Mouse (Mus musculus) gonadal fat pad, adult 2 months (tissue): Measurements from ENCODE around the gene Ppib. TPM values are rescaled to one million over a fixed set of nuclear protein-coding genes. Genes with fewer than 3 reads are reported as not detected.

Experiments
- DNase-seq: peaks from one replicate; pipeline ENCODE4 v3.0.0-alpha.2; 2012; ENCODE audit warnings: low read depth
- polyA plus RNA-seq: library from polyadenylated mRNA; depleted of rRNA; stranded (reverse); fragments of >200 nt; gene quantifications from 2 replicates; pipeline ENCODE4 v1.2.3, GENCODE M21; 2012; rRNA removed

Ppib gene
- 421 and 459 TPM in 2 replicates for polyA plus RNA-seq

DNA sequence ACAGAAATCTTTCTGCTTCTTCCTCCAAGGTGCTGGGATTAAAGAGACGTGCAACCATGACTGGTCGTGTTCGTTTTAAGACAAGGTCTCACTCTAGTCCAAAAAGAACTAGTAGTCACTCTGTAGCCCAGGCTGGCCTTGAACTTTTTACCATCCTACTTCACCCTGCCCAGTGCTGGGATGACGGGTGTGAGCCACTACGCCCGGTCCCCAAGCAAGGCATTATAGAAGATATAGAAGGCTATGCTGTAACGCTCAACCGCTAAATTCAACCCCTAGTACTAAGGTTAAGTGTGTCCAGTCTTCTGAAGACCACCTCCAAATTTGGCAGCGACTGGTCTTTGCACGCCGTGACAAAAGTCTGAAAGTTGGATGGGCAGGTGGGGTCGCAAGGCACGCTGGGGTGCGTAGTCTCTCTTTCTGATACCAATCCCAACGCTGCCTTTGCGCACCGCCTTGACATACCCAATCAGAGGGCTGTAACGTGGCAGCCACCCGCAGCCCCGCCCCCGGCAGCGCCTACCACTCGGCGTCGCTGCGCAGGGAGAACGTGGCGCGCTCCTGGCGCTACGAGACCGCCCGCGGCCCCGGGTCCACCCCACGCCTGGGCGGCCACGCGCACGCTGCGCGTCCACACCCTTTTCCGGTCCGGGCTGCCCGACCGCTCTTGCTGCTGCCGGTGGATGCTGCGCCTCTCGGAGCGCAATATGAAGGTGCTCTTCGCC lies at the start of gene Ppib:
Ppib (plus strand) TSS at position 640 of the 725 bp plus-strand sequence.
- DNase-seq, result peak; percentile 60

DNA sequence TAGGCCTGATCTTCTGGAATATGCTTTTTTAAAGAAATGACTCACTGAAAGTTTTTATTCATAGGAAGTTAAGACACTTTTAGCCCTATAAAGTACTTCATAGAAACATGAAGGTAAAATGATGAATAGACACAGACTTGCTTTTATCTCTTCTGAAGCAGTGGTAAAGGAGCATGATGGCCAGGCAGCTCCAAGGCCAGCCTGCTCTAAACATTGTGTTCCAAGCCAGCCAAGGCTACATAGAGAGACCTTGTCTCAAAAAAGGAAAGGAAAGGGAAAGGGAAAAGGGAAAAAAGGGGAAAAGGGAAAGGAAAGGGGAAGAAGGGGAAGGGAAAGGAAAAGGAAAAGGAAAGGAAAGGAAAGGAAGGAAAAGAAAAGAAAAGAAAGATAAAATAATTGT lies 39.4 kb upstream of the Ppib start:
- DNase-seq, result no peak

GRCm38 (mm10) chr9:66038082-66038481 lies 21.9 kb upstream of the Ppib start:
- no peak for DNase-seq

DNA sequence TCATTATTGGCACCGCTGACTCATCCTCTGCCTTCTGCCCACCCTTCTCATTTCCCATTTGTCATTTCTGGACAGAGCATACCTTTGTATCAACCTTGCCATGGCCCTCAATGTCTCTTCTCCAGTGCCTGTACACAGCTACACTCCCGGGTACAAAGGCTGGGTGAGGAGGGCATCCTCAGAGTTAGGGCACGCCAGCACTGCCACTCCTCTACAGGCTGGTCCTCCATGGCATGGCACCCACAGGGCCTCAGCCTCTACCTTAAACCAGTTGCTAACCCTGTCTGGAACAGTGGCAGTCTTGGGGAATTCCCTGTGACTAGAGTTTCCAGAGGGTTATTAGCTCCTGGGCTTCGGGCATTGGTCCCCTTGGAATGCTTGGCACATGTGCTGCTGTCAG lies 21.4 kb upstream of the Ppib start:
- no peak for DNase-seq

DNA sequence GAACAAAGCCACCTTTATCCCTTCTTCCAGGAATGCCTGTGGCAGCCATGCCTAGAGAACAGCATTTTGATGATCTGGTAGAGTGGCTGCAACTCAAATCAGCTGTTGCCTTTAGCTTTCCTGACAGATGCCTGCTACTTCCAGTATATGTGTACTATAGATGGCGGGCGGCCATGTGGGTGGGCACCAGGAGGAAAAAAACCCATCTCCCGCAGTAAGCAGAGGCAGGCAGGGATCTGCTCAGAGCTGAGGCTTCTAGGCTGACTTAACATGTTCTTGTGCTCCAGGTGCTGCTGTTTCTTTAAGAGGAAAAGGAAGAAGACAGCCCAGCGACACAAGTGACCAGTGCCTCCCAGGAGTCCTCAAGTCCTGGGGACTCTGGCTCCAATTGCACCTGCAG lies 20.7 kb upstream of the Ppib start:
- DNase-seq, result no peak

- DNase-seq, result no peak
These were observed 19.2 kb upstream of the Ppib start for GRCm38 (mm10) chr9:66040801-66041200.

- DNase-seq, result no peak
These were observed 17.7 kb upstream of the Ppib start for GRCm38 (mm10) chr9:66042331-66042730.

- no peak for DNase-seq
These were observed 16.8 kb upstream of the Ppib start for GRCm38 (mm10) chr9:66043241-66043640.

- no peak for DNase-seq
These were observed 10.0 kb upstream of the Ppib start for GRCm38 (mm10) chr9:66049931-66050601.

- no peak for DNase-seq
These were observed 8.5 kb upstream of the Ppib start for GRCm38 (mm10) chr9:66051493-66051892.

DNA sequence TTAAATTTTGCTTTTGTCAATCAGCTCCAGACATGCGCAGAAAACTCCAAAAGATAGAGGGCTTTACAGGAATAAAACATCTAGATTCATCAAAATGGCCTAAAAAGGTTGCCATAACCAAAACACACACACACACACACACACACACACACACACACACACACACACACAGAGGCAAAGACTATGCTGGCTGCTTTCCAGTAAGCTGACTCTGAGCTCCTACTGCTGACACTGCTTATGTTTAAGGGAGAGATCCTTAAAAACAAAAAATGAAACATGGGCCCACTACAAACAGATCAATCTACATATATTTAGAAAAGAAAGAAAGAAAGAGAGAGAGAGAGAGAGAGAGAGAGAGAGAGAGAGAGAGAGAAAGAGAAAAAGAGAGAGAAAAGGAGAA lies 7.3 kb upstream of the Ppib start:
- no peak for DNase-seq

DNA sequence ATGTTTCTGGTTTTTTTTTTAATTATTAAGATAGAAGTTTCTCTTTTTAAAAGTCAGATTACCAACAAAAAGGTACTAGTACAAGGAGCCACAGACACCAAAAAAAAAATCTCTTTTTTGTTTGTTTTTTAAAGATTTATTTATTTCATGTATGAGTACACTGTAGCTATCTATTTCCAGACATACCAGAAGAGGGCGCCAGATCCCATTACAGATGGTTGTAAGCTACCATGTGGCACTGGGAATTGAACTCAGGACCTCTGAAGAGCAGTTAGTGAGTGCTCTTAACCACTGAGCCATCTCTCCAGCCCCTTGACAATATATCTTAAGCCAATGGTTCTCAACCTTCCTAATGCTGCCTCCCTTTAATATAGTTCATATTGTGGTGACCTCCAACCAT lies 6.4 kb upstream of the Ppib start:
- no peak for DNase-seq

- no peak for DNase-seq
These were observed 256 bp downstream of the Ppib start for GRCm38 (mm10) chr9:66060308-66060647.

GRCm38 (mm10) chr9:66060986-66061385 lies 964 bp downstream of the Ppib start:
- no peak for DNase-seq

GRCm38 (mm10) chr9:66061656-66062055 lies 1.6 kb downstream of the Ppib start:
- DNase-seq, result no peak

DNA sequence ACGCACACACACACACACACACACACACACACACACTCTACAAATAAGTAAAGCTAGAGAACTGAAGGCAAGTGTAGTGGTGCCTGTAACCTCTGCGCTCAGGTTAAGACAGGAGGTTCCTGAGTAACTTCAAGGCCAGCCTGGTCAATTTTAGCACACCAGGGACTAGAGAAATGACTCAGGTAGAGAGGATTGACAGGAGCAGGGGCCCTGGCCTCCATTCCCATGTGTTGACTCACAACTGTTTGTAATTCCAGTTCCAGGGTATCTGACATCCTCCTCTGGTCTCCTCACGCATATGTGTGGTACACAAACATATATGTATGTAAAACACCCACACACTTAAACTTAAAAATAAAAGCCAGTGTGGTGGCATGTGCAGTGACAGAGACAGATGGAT lies 3.4 kb downstream of the Ppib start:
- no peak for DNase-seq

DNA sequence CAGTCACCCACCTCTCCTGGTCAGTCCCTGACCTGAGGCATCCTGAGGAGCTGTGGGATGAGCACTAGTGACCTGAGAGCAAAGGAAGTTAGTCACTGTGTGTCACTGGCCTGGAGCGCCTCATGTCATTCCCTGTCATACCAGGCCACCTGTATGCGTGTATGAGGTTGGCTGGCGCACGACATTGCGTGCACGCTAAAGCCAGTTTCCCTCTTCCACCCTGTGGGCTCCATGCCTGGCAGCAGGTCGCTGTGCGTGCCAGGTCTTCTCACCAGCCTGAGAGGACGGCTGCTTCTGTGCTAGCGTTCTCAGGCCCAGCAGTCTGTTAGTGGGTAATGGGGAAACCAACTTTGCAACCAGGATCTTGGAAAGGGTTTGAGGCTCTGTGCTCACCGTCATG lies 4.3 kb downstream of the Ppib start:
- no peak for DNase-seq

GRCm38 (mm10) chr9:66066791-66067190 lies 6.8 kb downstream of the Ppib start:
- DNase-seq, result no peak

DNA sequence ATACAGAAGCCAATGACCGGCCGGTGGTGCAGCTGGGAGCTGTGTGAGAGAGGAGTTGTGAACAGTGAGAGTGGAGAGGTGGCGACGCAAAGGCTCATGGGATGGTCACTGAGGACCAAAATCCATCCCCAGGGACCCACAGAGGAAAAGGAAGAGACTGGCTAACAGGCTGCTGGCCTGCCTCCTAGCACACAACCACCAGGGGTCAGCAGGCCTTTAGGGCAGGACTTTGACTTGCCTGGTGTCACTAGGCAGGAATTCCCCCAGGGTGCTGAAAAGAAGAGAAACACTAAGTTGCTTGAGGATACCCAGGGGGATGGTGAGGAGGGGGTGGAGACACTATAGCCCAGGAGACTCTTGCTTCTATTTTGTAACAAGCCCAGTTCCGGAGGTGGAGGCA lies 7.5 kb downstream of the Ppib start:
- DNase-seq, result no peak

GRCm38 (mm10) chr9:66068056-66068455 lies 8.0 kb downstream of the Ppib start:
- no peak for DNase-seq

DNA sequence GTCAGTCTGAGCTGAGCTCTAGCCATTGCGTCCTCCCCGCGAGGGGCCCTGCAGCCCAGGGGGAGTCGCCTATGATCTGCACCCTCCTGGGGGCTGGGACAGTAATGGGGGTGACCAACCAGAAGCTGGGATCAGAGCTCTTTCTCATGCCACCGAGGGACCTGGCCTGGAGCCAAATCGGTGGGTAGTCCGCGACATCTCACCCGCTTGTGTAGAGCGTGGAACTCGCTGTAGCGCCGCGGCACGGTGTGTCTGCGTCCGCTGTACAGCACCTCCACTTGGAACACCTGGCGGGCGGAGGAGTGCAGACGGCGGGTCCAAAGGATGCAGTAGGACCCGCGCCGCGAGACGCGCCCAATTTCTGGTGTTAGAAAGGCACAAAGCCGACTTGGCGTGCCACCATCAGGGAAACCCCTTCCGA lies 9.0 kb downstream of the Ppib start:
- no peak for DNase-seq

GRCm38 (mm10) chr9:66069583-66069982 lies 9.6 kb downstream of the Ppib start, which contains the start of gene Snx22:
Gene Snx22 (minus strand): TSS chr9:66069719.
- DNase-seq, result no peak

DNA sequence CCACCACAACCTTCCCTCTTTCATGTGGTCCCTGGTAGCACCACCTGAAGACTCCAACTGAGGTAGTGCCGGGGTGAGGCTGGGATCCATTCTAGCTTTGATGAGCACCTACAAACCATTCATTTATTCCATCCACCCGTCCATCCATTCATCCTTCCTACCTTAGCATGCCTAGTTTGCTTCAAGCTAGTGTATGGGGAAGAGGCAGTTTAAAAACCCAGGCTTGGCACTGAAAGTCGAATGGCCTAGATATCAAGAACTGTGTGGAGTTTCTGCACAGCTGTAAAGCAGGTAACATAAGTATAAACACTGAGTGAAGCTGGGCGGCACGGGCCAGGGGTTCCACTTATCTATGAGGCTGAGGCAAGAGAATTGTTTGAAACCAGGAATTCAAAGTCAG lies 10.1 kb downstream of the Ppib start:
- DNase-seq, result no peak

DNA sequence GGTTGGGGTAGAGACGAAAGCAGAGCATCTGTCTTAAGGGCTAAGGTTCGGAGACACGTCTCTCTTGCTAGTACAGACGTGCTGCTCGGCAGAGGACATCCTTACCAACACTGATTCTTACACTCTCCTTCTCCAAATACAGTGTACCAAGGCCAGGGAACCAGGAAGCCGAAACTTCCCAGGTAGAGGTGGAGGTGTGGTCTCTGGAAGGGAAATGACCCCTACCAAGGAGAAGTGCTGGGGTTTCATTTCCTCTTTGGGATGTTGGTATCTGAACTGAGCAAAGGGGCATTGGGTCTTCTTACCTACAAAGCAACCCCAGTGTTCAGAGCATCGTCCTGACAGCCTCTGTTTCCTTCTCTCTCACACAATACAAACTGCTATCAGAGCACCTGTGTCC lies 12.7 kb downstream of the Ppib start:
- DNase-seq, result no peak
